Mouse (Mus musculus): ENCODE results near the gene Cwc27.

Cwc27 gene

DNA sequence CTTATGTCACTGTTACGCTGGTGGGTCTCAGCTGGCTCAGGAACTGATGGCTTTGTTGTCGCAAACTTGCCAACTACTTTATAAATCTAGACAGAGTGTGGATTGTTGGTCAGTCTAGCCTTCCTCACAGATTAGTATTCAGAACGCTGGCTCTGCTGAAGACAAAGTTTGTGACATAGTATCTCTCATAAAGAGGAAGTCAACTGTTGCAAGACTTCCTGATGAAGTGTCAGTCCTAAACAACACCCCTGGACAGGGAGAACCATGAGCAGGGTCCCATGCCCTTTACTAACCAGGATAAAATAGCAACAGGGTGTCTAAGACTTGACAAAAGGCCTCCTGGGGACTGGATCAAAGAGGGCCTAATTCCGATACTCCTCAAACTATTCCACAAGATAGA lies 205.6 kb downstream of the Cwc27 start:
- DNase-seq (ENCODE audit: low spot score): no peak

DNA sequence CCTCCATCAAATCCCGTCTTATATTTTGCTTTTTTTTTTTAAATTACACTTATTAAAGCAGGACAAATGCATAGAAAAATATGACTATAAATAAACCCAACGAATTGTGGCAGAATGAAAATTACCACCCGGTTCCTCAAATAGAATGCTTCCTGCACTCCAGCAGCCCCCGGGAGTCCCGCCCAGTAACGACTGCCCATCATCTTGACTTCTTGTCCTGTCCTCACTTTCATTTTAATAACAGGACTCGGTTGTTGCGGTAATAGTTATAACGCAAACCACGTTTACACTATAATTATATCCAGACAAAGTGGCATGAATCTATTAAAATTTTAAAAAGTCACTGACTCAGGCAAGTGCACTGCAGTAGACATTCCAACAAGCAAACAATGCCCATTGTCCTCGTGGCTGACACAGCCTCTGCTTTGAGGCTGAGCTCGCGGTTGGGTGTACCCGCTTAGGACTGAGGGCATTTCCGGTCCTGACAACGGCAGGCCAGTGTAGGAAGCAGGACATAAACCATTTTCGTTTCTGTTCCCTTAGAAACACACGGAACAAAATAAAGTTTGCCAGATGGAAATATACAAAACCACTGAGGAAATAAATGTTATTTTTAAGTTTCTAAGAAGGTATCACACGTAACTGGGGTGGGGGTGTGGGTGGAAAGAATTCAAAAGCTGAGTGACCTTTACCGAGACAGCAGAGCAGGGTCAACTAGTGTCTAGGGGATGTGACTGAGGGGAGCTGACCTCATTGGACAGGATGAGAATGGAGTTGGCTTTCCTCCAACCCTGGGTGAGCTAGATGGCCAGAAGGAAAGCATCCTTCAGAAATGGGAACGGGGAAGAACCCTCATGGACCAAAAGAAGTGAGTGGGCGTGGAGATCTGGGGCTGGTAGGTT lies 206.5 kb downstream of the Cwc27 start:
- DNase-seq (ENCODE audit: low spot score): peak; percentile 10

DNA sequence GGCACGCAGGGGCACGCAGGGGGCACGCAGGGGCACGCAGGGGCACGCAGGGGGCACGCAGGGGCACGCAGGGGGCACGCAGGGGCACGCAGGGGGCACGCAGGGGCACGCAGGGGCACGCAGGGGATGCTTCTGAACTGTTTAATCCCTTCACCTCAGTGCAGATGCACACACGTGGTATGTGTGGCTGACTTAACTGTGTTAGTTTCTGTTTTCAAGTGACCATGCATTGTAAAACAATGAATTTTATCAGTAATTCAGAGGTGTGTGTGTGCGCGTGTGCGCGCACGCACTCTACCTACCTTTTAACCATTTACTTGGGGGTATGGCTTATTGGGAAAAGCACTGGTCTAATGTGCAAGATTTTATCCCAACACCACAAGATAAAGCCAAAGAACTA lies 208.4 kb downstream of the Cwc27 start:
- DNase-seq (ENCODE audit: low spot score): no peak

DNA sequence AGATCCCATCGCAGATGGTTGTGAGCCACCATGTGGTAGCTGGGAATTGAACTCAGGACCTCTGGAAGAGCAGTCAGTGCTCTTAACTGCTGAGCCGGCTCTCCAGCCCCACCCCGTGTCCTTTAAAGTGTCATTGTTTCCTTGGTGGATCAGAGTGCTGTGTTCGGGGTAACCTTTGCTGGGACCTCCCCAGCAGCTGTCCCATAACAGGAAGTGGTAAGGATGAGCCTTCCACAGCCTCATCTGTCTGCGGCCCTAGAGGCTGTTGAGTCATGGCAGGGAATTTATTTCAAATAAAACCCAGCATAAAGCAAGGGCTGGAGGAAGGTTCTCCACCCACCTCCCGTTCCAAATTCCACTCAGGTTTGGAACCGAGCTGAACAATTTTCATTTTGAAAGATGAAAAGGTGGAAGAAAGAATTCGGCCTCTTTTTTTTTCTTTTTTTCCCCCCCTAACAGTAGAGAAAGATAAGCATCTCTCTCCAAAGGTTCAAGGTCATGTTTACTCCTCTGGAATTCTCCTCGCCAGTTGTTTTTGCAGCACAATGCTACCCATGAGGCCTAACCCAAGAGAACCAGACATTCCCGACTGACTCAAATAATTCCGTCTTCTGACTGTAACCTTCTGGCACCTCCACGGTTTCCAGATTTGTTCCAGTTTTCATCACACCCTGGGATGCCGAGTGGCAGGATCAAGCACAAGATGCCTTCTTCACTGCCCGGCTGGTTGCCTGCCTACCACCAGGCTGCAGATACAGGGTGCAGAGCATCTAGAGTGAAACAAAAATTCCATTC lies 210.0 kb downstream of the Cwc27 start:
- no peak for DNase-seq (ENCODE audit: low spot score)

DNA sequence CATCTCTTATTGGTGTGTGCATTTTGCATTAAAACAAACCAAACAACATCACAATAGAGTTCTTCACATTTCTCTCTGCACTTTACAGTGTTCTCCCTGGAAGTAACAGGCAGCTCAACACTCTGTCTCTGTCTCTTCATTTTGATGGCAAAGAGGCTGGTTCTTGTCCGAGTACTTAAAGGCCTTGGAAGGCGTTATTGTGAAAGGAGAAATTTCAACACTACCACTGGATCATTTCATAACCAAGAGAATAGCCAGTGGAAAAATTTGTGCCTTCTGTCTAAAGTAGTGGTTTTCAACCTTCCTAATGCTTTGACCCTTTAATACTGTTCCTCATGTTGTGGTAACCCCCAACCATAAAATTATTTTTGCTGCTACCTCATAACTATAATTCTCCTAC lies 211.8 kb downstream of the Cwc27 start:
- no peak for DNase-seq (ENCODE audit: low spot score)

DNA sequence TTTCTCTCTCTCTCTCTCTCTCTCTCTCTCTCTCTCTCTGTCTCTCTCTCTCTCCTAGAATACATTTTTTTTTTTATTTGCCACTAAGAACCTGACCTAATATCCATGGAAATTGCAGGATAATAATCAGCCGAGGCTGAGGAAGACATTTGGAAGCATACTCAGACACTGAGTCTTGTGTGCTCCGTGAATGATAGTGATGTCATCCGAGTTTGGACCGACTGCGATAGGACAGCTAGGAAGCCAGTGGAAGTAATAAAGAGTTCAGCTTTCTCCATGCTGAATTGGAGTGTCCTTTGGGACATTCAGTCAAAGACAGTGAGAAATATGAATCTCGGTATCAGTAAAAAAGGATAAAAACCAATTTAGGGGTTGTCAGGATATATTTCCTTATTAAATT lies 214.7 kb downstream of the Cwc27 start:
- no peak for DNase-seq (ENCODE audit: low spot score)

DNA sequence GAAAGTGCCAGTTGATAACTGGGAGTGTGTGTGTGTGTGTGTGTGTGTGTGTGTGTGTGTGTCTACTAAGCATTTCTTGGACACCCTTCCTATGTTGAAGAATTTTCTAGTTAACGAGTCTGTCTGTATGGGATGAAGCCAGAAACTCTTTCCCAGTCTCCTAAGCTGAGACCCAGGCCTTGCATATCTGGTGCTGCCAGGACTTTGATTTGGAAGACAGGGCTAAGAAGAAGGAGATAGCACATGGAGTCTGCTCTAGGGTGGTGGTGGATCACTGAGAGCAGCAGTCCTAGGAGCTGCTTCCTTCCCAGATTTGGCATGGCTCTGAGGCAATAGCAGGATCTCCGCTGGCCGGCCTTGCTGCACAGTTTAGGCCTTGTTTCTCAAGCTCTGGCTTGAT lies 215.2 kb downstream of the Cwc27 start:
- DNase-seq (ENCODE audit: low spot score): no peak

DNA sequence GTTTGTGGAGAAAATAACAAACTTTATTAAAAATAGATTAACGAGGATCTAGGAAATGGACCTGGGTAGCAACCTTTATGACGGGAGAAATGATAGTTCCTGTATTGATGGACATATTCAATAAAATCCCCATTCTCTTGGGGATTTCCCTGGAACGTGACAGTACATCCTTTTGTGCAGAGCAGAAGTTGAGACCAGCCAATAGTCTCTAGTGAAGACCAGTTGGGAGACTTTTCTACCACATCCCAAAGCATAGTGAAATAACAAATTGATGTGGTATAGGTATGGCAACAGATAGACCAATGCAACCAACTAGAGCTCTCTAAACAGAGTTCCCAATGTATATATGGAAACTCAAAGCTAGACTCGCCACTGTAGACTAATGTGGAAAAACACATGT lies 220.7 kb downstream of the Cwc27 start:
- no peak for DNase-seq (ENCODE audit: low spot score)

DNA sequence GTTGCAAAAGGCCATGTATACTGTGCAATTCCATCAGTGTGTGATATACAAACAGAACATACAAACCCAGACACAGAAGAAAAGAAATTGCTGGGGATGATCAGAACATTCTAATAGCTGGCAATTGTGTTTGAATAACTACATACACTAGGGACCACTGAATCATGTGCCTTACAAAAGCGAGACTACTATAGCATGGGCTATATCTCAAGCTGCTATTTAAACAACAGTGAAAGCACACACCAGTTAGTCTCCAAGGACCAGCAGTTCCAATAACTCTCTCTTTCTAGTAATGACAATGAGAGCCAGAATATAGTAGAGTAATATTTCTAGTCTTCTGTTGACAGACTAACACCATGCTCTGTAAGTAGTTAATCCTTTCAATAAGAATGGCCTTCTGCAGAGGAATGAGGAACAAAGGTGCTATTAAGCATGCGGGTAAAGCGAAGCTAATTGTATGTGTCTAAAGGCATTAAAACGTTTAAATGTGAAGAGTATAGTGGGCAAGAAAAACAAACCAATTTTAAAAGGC lies 222.1 kb downstream of the Cwc27 start:
- DNase-seq (ENCODE audit: low spot score): no peak

DNA sequence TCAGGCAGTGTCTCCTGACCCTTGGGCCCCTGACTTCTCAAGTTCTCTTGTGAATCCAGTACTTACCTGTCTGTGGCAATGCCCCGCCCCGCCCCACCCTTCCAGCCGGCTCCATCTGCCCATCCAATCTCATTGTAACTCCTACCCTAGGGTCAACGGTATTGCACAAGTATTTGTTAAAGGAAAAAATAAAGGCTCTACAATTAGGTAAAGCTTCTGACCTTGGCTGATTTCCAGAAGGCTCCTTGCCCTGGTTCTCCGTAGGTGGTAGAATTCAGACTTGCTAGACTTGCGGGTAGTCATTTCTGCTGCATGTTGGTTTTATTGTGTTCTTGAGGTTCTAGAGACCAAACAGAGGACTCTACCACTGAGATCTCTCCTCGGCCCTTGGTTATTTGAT lies 226.0 kb downstream of the Cwc27 start:
- no peak for DNase-seq (ENCODE audit: low spot score)

DNA sequence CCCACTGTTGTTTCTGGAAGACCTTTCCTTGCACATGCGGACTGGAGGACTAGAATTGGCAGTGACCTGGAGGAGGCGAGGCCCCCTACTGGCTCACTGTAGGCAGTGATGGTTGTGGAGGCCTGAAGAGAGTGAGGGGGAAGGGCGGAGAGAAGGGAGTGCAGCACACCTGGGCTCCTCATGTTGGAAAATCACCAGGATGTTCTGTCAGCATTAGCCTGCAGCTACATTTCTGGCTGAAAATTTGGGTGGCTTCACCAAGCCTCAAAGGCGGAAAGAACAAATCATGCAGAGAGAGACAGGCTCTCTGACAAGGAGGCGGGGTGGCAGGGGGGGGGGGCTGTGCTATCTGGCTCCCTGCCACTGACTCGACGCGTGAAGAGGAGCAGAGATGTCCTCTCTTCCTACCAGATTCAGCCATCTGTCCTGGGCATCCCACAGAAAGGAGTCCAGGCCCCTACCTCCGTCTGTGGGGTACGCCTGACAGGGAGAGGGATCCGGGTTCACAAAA lies 226.8 kb downstream of the Cwc27 start:
- no peak for DNase-seq (ENCODE audit: low spot score)

DNA sequence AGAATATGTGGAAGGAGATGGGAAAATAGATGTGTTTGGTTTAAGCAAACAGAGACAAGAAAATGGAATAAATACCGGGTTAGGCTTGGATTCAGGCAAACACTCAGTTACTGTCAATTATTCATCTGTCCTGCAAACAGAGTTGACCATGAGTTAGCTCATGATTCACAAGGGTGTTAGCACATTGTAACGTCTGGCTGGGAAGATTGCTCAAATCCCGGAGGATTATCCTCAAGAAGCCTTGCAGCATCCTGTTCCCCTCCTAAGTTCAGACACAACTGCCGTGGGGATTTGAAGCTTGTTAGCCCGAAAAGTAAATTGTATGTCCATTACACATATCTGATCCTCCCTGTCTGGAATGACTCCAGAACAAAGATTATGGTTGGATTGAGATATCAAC lies 228.6 kb downstream of the Cwc27 start:
- DNase-seq (ENCODE audit: low spot score): no peak
